In genomic region chr11:42418996-42419782, GRCm38 (mm10) we compare ENCODE assay signal across 9 mouse cellular contexts. TPM values are rescaled to one million over a fixed set of nuclear protein-coding genes. Genes with fewer than 3 reads are reported as not detected.
DNase-seq lines count a peak whose midpoint lies in the region; ATAC-seq lines count a peak whose summit lies in the region.
"Had no signal": no experiment of that assay in that cellular context is flagged by ENCODE, and none has a peak within 500 bp of the region (broad histone marks: within the 10 kb centered on the region; RNA-seq: fewer than 3 reads in every experiment).

Gabrb2 (plus strand) TSS chr11:42419757.

- no peaks in the 10 kb centered on the region for H3K36me3 ChIP-seq in heart, embryonic 13.5 days
- no peaks in the 10 kb centered on the region for H3K36me3 ChIP-seq in forebrain, embryonic 10.5 days (replicated peaks)

- peak within 1 kb of the TSS; percentile 86 for H3K4me2 ChIP-seq in heart, embryonic 13.5 days

- DNase-seq in heart, postnatal 10 days: no peak
- DNase-seq in R1 (ENCODE audit: low read depth, low spot score): peak; percentile 1
- peak; percentile 15 for DNase-seq in forebrain, embryonic 10.5 days (ENCODE audit: extremely low spot score, low spot score)
- DNase-seq in left cerebral cortex, postnatal 4 days: peak; percentile 13
- DNase-seq in retina, embryonic 14.5 days (ENCODE audit: low spot score): peak; percentile 14
- no peak for DNase-seq in thymus, postnatal 10 days (ENCODE audit: low spot score in 2 of 2)
- no peak for DNase-seq in kidney, adult 18-20 months

- peak within 1 kb of the TSS; percentile 42; the same call in 1 of the 2 replicates for H3K27ac ChIP-seq in heart, embryonic 13.5 days (replicated peaks)
- peak within 1 kb of the TSS; percentile 86 for H3K27ac ChIP-seq in forebrain, embryonic 10.5 days

- peak within 1 kb of the TSS; percentile 59 for H3K4me3 ChIP-seq in heart, embryonic 13.5 days
- peak within 1 kb of the TSS; percentile 66 for H3K4me3 ChIP-seq in forebrain, embryonic 10.5 days

- H3K4me1 ChIP-seq in heart, embryonic 13.5 days: peaks cover 9% of the 10 kb centered on the region
- H3K4me1 ChIP-seq in forebrain, embryonic 10.5 days: peaks cover 31% of the 10 kb centered on the region

- H3K9ac ChIP-seq in heart, embryonic 13.5 days: peak within 1 kb of the TSS; percentile 81

- ATAC-seq in heart, embryonic 13.5 days (ENCODE audit: extremely low read depth, insufficient number of reproducible peaks, low FRiP score, low TSS enrichment): no peak

- peaks cover 19% of the 10 kb centered on the region for H3K27me3 ChIP-seq in heart, embryonic 13.5 days (replicated peaks)
- H3K27me3 ChIP-seq in forebrain, embryonic 10.5 days (ENCODE audit: poor library complexity, severe bottlenecking): peaks cover 32% of the 10 kb centered on the region

- no peaks in the 10 kb centered on the region for H3K9me3 ChIP-seq in heart, embryonic 13.5 days
- H3K9me3 ChIP-seq in forebrain, embryonic 10.5 days: no peaks in the 10 kb centered on the region

- intact Hi-C loops in heart, postnatal 10 days (cut with DNase I): no loop called here
- intact Hi-C loops in left cerebral cortex, postnatal 4 days (cut with DNase I): loop anchor here (2.0 kb wide), 1 partner anchor 238 kb away; no protein-coding TSS in a partner anchor

- WGBS in heart, embryonic 13.5 days: 28% methylated on average over 19 of the region's 20 CpGs
- WGBS in forebrain, embryonic 10.5 days: 27% methylated on average over 20 of the region's 20 CpGs

RNA-seq across cellular contexts. Expression of gene Gabrb2, which starts in this region (rescaled TPM):
- 0.95 and 1.1 TPM in 2 replicates for polyA plus RNA-seq in heart, embryonic 13.5 days (2015; fragmentation: Nextera tagmentation; extraction: Ambion mirVana)
- 1 to 10 TPM in 1 of 2 experiments, under 1 TPM in 1; 0.64 to 1.6 TPM for total RNA-seq in heart, postnatal 10 days (2021)
- 3.0 and 3.2 TPM in 2 replicates for polyA plus RNA-seq in forebrain, embryonic 10.5 days (2016; fragmentation: Nextera tagmentation; extraction: Ambion mirVana)
- total RNA-seq in left cerebral cortex, postnatal 4 days (2021): 100 to 1,000 TPM; 122 to 131 TPM
- total RNA-seq: MEL had no signal

Comparison
In these comparisons a context has a peak if more than half of its experiments do, and no peak if none do; other contexts are left out.
1. RNA of gene Gabrb2 (total RNA-seq): 122 to 131 TPM in left cerebral cortex, postnatal 4 days; 0.64 to 1.6 TPM in heart, postnatal 10 days; every median in the first group is over 10 times any median in the second.
2. DNase-seq: peak in R1 (single experiment), forebrain, embryonic 10.5 days (single experiment), left cerebral cortex, postnatal 4 days (single experiment) and retina, embryonic 14.5 days (single experiment); none in heart, postnatal 10 days (0 of 2), thymus, postnatal 10 days (0 of 2) and kidney, adult 18-20 months (single experiment).